Mouse (Mus musculus) spleen, postnatal 10 days (tissue): Measurements from ENCODE around the gene Zbtb46.

Experiments
- DNase-seq, 2 experiments: peaks; one replicate each; pipeline ENCODE4 v3.0.0; 2021 to 2022; ENCODE audit warnings: low spot score in 2 of 2

Zbtb46 gene

GRCm38 (mm10) chr2:181463008-181463738 lies 3.9 kb upstream of the Zbtb46 start:
- peak in 1 of 2 experiments; percentile 60 for DNase-seq

- no peak for DNase-seq
Observed at GRCm38 (mm10) chr2:181462604-181463003, 3.4 kb upstream of the Zbtb46 start.

GRCm38 (mm10) chr2:181461536-181462100 lies 2.4 kb upstream of the Zbtb46 start:
- no peak for DNase-seq

GRCm38 (mm10) chr2:181459673-181460621 lies 721 bp upstream of the Zbtb46 start:
- peak; percentile 70 to 71 for DNase-seq

- peak; percentile 53 to 55 for DNase-seq
Observed at GRCm38 (mm10) chr2:181458411-181459152, 644 bp downstream of the Zbtb46 start.

GRCm38 (mm10) chr2:181457831-181458230 lies 1.4 kb downstream of the Zbtb46 start:
- DNase-seq: no peak

- DNase-seq: no peak
Observed at GRCm38 (mm10) chr2:181455899-181456298, 3.3 kb downstream of the Zbtb46 start.

GRCm38 (mm10) chr2:181453274-181453673 lies 6.0 kb downstream of the Zbtb46 start:
- DNase-seq: peak in 1 of 2 experiments; percentile 52

- no peak for DNase-seq
Observed at GRCm38 (mm10) chr2:181452181-181452580, 7.0 kb downstream of the Zbtb46 start.

GRCm38 (mm10) chr2:181443016-181443415 lies 16.2 kb downstream of the Zbtb46 start:
- DNase-seq: no peak

GRCm38 (mm10) chr2:181438176-181438575 lies 21.1 kb downstream of the Zbtb46 start:
- DNase-seq: no peak

GRCm38 (mm10) chr2:181436246-181436645 lies 23.0 kb downstream of the Zbtb46 start:
- peak in 1 of 2 experiments; percentile 29 for DNase-seq

GRCm38 (mm10) chr2:181423834-181424233 lies 35.4 kb downstream of the Zbtb46 start:
- DNase-seq: no peak

GRCm38 (mm10) chr2:181420903-181421638 lies 38.2 kb downstream of the Zbtb46 start:
- no peak for DNase-seq

- DNase-seq: no peak
Observed at GRCm38 (mm10) chr2:181420426-181420825, 38.8 kb downstream of the Zbtb46 start.

- no peak for DNase-seq
Observed at GRCm38 (mm10) chr2:181419359-181419758, 39.9 kb downstream of the Zbtb46 start.

- DNase-seq: no peak
Observed at GRCm38 (mm10) chr2:181415945-181416344, 43.3 kb downstream of the Zbtb46 start.

GRCm38 (mm10) chr2:181413141-181413540 lies 46.1 kb downstream of the Zbtb46 start:
- no peak for DNase-seq

- peak in 1 of 2 experiments; percentile 69 for DNase-seq
Observed at GRCm38 (mm10) chr2:181410760-181411473, 48.3 kb downstream of the Zbtb46 start.

GRCm38 (mm10) chr2:181409643-181410042 lies 49.6 kb downstream of the Zbtb46 start:
- DNase-seq: no peak
